8 mouse cellular contexts compared by ENCODE assay signal in genomic region chr5:129886911-129887636, GRCm38 (mm10). TPM values are rescaled to one million over a fixed set of nuclear protein-coding genes. Genes with fewer than 3 reads are reported as not detected.
DNase-seq lines count a peak whose midpoint lies in the region; ATAC-seq and TF ChIP-seq lines count a peak whose summit lies in the region.

TSS of gene Chchd2 (minus strand) at chr5:129887470.

- H3K4me2 ChIP-seq in forebrain, postnatal 0 days (ENCODE audit: low read depth): peak within 1 kb of the TSS; percentile 49
- peak within 1 kb of the TSS; percentile 70 for H3K4me2 ChIP-seq in lung, embryonic 15.5 days

- under 1% methylated on average over 46 of the region's 46 CpGs for WGBS in cerebellum, adult 2 months
- WGBS in forebrain, postnatal 0 days: under 1% methylated on average over 46 of the region's 46 CpGs
- under 1% methylated on average over 46 of the region's 46 CpGs for WGBS in lung, embryonic 15.5 days

- peak within 1 kb of the TSS; percentile 89 to 96 for H3K4me3 ChIP-seq in MEL (ENCODE audit: control insufficient read depth in 1 of 2, insufficient read depth in 1 of 2, low read depth in 2 of 2, low read length in 2 of 2)
- peak within 1 kb of the TSS; percentile 98 for H3K4me3 ChIP-seq in cerebellum, adult 2 months (replicated peaks; ENCODE audit: insufficient read depth, low read depth, low read length)
- H3K4me3 ChIP-seq in forebrain, postnatal 0 days (ENCODE audit: low read depth, low read length): peak within 1 kb of the TSS; percentile 88
- peak within 1 kb of the TSS; percentile 68 for H3K4me3 ChIP-seq in lung, embryonic 15.5 days

- peak within 1 kb of the TSS; percentile 84 for H3K9ac ChIP-seq in MEL (ENCODE audit: control insufficient read depth, low read depth, low read length, poor library complexity, severe bottlenecking)
- peak within 1 kb of the TSS; percentile 86 for H3K9ac ChIP-seq in forebrain, postnatal 0 days
- H3K9ac ChIP-seq in lung, embryonic 15.5 days: peak within 1 kb of the TSS; percentile 80

- H3K36me3 ChIP-seq in MEL (ENCODE audit: control insufficient read depth in 1 of 2, insufficient read depth in 2 of 2, low read length in 2 of 2): peaks cover 15 to 20% of the 10 kb centered on the region in 2 experiments
- peaks cover 13% of the 10 kb centered on the region for H3K36me3 ChIP-seq in forebrain, postnatal 0 days (ENCODE audit: insufficient read depth)
- peaks cover 17% of the 10 kb centered on the region for H3K36me3 ChIP-seq in lung, embryonic 15.5 days

- ATAC-seq in forebrain, postnatal 0 days: peak; percentile 100
- ATAC-seq in lung, embryonic 15.5 days (ENCODE audit: borderline replicate concordance, extremely low read depth, low FRiP score, low TSS enrichment): peak; percentile 100

- H3K27me3 ChIP-seq in MEL (ENCODE audit: control insufficient read depth in 1 of 2, insufficient read depth in 2 of 2, low read length in 2 of 2): peaks cover 0 to under 1% of the 10 kb centered on the region in 2 experiments; a peak in 1 of 4 replicates
- H3K27me3 ChIP-seq in cerebellum, adult 2 months (ENCODE audit: control insufficient read depth, insufficient read depth, low read length): no peaks in the 10 kb centered on the region
- no peaks in the 10 kb centered on the region for H3K27me3 ChIP-seq in forebrain, postnatal 0 days (ENCODE audit: insufficient read depth, low read length)
- H3K27me3 ChIP-seq in lung, embryonic 15.5 days: no peaks in the 10 kb centered on the region

- H3K79me2 ChIP-seq in MEL (ENCODE audit: control insufficient read depth, insufficient read depth, low read length, poor library complexity): peaks cover 26% of the 10 kb centered on the region

- no peak for TF ChIP-seq RAD21 in MEL (IDR thresholded peaks at IDR 0.05; ENCODE audit: low read depth, low read length)

- peak; percentile 98 for DNase-seq in MEL (ENCODE audit: low read depth, low spot score)
- peak; percentile 96 to 98 for DNase-seq in cerebellum, adult 2 months
- peak; percentile 98 for DNase-seq in forebrain, postnatal 0 days
- DNase-seq in heart, postnatal 4 days: peak; percentile 94
- peak; percentile 96 to 97 for DNase-seq in layer of hippocampus, adult 8-10 months (ENCODE audit: low spot score in 2 of 2)
- peak; percentile 94 for DNase-seq in ovary, adult 18-20 months (ENCODE audit: low spot score)
- DNase-seq in thymus, postnatal 0 days (ENCODE audit: low spot score): peak; percentile 93

- TF ChIP-seq EP300 in MEL (IDR thresholded peaks at IDR 0.05; ENCODE audit: low read depth in 1 of 2, low read length in 2 of 2): no peak

- TF ChIP-seq POLR2A in MEL (IDR thresholded peaks at IDR 0.05; ENCODE audit: control insufficient read depth in 1 of 2, insufficient read depth in 1 of 2, low read depth in 1 of 2, low read length in 2 of 2, poor library complexity in 1 of 2): peak; percentile 94 to 98
- TF ChIP-seq POLR2A in cerebellum, adult 2 months (IDR thresholded peaks at IDR 0.05; ENCODE audit: borderline replicate concordance, insufficient read depth, low read length): peak; percentile 92; the same call in 1 of the 2 replicates

- no peak for TF ChIP-seq CTCF in MEL (IDR thresholded peaks at IDR 0.05 in 2 of 3, conservative IDR thresholded peaks at IDR 0.05 in 1 of 3; ENCODE audit: control insufficient read depth in 1 of 3, insufficient read depth in 1 of 3, low read depth in 2 of 3, low read length in 3 of 3, poor library complexity in 1 of 3, severe bottlenecking in 1 of 3)
- TF ChIP-seq CTCF in cerebellum, adult 2 months (IDR thresholded peaks at IDR 0.05; ENCODE audit: borderline replicate concordance, insufficient read depth, low read depth, low read length): no peak
- TF ChIP-seq CTCF in forebrain, postnatal 0 days (IDR thresholded peaks at IDR 0.05; ENCODE audit: low read depth): no peak

- no peaks in the 10 kb centered on the region for H3K9me3 ChIP-seq in MEL (replicated peaks; ENCODE audit: insufficient read depth, low read length)
- H3K9me3 ChIP-seq in forebrain, postnatal 0 days (ENCODE audit: low read length): no peaks in the 10 kb centered on the region
- H3K9me3 ChIP-seq in lung, embryonic 15.5 days: no peaks in the 10 kb centered on the region

- H3K4me1 ChIP-seq in MEL (ENCODE audit: control insufficient read depth in 1 of 2, insufficient read depth in 2 of 2, low read length in 2 of 2): peaks cover 3 to 6% of the 10 kb centered on the region in 2 experiments; a peak in 2 of 4 replicates
- H3K4me1 ChIP-seq in cerebellum, adult 2 months (ENCODE audit: control insufficient read depth, insufficient read depth, low read length): no peaks in the 10 kb centered on the region
- H3K4me1 ChIP-seq in forebrain, postnatal 0 days (ENCODE audit: insufficient read depth): peaks cover 6% of the 10 kb centered on the region; the same call in 1 of the 2 replicates
- peaks cover 16% of the 10 kb centered on the region for H3K4me1 ChIP-seq in lung, embryonic 15.5 days

- H3K27ac ChIP-seq in MEL (ENCODE audit: control insufficient read depth, low read depth, low read length): peak within 1 kb of the TSS; percentile 81
- H3K27ac ChIP-seq in cerebellum, adult 2 months (ENCODE audit: insufficient read depth, low read length): peak within 1 kb of the TSS; percentile 75
- peak within 1 kb of the TSS; percentile 94 for H3K27ac ChIP-seq in forebrain, postnatal 0 days (ENCODE audit: low read depth, low read length)
- H3K27ac ChIP-seq in lung, embryonic 15.5 days: peak within 1 kb of the TSS; percentile 90

TF ChIP-seq in MEL, 35 proteins besides CTCF, POLR2A, EP300 and RAD21:
- TF ChIP-seq TBP (IDR thresholded peaks at IDR 0.05; ENCODE audit: low read depth, low read length) (peak; percentile 97), CHD1 (IDR thresholded peaks at IDR 0.05; ENCODE audit: low read depth, low read length) (no peak), CHD2 (IDR thresholded peaks at IDR 0.05; ENCODE audit: low read length) (peak; percentile 69), ZNF384 (IDR thresholded peaks at IDR 0.05; ENCODE audit: low read depth, low read length) (0 out of 2 replicates have a peak, but pooled peaks have one; percentile 37), POLR2AphosphoS2 (IDR thresholded peaks at IDR 0.05; ENCODE audit: low read length) (peak; percentile 95), JUND (IDR thresholded peaks at IDR 0.05; ENCODE audit: low read depth, low read length) (no peak), HCFC1 (IDR thresholded peaks at IDR 0.05; ENCODE audit: low read depth, low read length) (peak; percentile 95), ETS1 (IDR thresholded peaks at IDR 0.05; ENCODE audit: low read depth, low read length) (0 out of 2 replicates have a peak, but pooled peaks have one; percentile 30), ELF1 (IDR thresholded peaks at IDR 0.05; ENCODE audit: low read depth, low read length) (peak; percentile 83), MXI1 (IDR thresholded peaks at IDR 0.05; ENCODE audit: low read depth, low read length) (peak; percentile 60), GATA1 (IDR thresholded peaks at IDR 0.05; ENCODE audit: low read depth, low read length) (peak; percentile 37; the same call in 1 of the 2 replicates), MAX (IDR thresholded peaks at IDR 0.05; ENCODE audit: low read length) (0 out of 2 replicates have a peak, but pooled peaks have one; percentile 48), SIN3A (IDR thresholded peaks at IDR 0.05; ENCODE audit: low read length) (peak; percentile 93), MYB (IDR thresholded peaks at IDR 0.05; ENCODE audit: low read depth, low read length) (no peak), BHLHE40 (IDR thresholded peaks at IDR 0.05; ENCODE audit: borderline replicate concordance, low read depth, low read length) (peak; percentile 56; the same call in 1 of the 2 replicates), USF2 (IDR thresholded peaks at IDR 0.05; ENCODE audit: borderline replicate concordance in 1 of 2, insufficient read depth in 1 of 2, low read depth in 1 of 2, low read length in 2 of 2) (no peak), GABPA (IDR thresholded peaks at IDR 0.05; ENCODE audit: low read depth, low read length) (no peak), KAT2A (conservative IDR thresholded peaks at IDR 0.05; ENCODE audit: low read depth, low read length) (peak; percentile 72), TAL1 (IDR thresholded peaks at IDR 0.05; ENCODE audit: low read length) (no peak), POLR2AphosphoS5 (IDR thresholded peaks at IDR 0.05; ENCODE audit: borderline replicate concordance, low read depth, low read length) (peak; percentile 88; the same call in 1 of the 2 replicates), MAZ (IDR thresholded peaks at IDR 0.05; ENCODE audit: low read depth, low read length) (no peak), MYC (IDR thresholded peaks at IDR 0.05; ENCODE audit: low read depth, low read length) (0 out of 2 replicates have a peak, but pooled peaks have one; percentile 36), NELFE (IDR thresholded peaks at IDR 0.05; ENCODE audit: low read depth, low read length) (peak; percentile 98), E2F4 (IDR thresholded peaks at IDR 0.05; ENCODE audit: borderline replicate concordance, low read depth, low read length) (no peak), ZMIZ1 (IDR thresholded peaks at IDR 0.05; ENCODE audit: low read depth, low read length) (peak; percentile 90), MEF2A (IDR thresholded peaks at IDR 0.05; ENCODE audit: extremely low read depth, insufficient replicate concordance, low read depth, low read length, poor library complexity, severe bottlenecking) (no peak)

RNA-seq across cellular contexts. Expression of gene Chchd2, which starts in this region (rescaled TPM):
- 905 and 951 TPM in 2 replicates for total RNA-seq in MEL (2012; rRNA removed)
- polyA plus RNA-seq in MEL (2012; ENCODE audit: insufficient read depth in 1 of 2, insufficient read length in 2 of 2, low read depth in 1 of 2, low replicate concordance in 2 of 2, missing spikeins in 1 of 2): 100 to 1,000 TPM in 1 of 2 experiments, not detected in 1; 588 TPM
- polyA plus RNA-seq in cerebellum, adult 2 months (2012; rRNA removed): 797 and 866 TPM in 2 replicates
- 905 and 1,053 TPM in 2 replicates for total RNA-seq in forebrain, postnatal 0 days (2014; rRNA removed)
- polyA plus RNA-seq in forebrain, postnatal 0 days (2015; fragmentation: Nextera tagmentation; extraction: Ambion mirVana): 889 and 1,240 TPM in 2 replicates
- 100 to 1,000 TPM; 757 to 792 TPM for total RNA-seq in heart, postnatal 4 days (2021)
- 100 to 1,000 TPM; 410 to 438 (median 418) TPM for total RNA-seq in layer of hippocampus, adult 8-10 months (2022)
- 847 and 887 TPM in 2 replicates for polyA plus RNA-seq in lung, embryonic 15.5 days (2015; fragmentation: Nextera tagmentation; extraction: Ambion mirVana)
- polyA plus RNA-seq in thymus, postnatal 0 days (2015; fragmentation: Nextera tagmentation; extraction: Ambion mirVana): 906 and 1,002 TPM in 2 replicates

Comparison
In these comparisons a context has a peak if more than half of its experiments do, and no peak if none do; other contexts are left out.
1. Peak in every context shown above with its lines: DNase-seq, ATAC-seq, H3K4me3 ChIP-seq and H3K27ac ChIP-seq.